In genomic region chr11:96065215-96065911, GRCm38 (mm10) we compare ENCODE assay signal across 8 mouse cellular contexts. TPM values are rescaled to one million over a fixed set of nuclear protein-coding genes. Genes with fewer than 3 reads are reported as not detected.
DNase-seq lines count a peak whose midpoint lies in the region; ATAC-seq lines count a peak whose summit lies in the region.

Gene Ube2z (minus strand): TSS chr11:96065388.

- peaks cover 24% of the 10 kb centered on the region for H3K4me1 ChIP-seq in intestine, embryonic 14.5 days (replicated peaks; ENCODE audit: control insufficient read depth, insufficient read depth, low read length)

- H3K9me3 ChIP-seq in intestine, embryonic 14.5 days (ENCODE audit: control insufficient read depth, low read length): no peaks in the 10 kb centered on the region

- peak within 1 kb of the TSS; percentile 89 for H3K4me2 ChIP-seq in intestine, embryonic 14.5 days (ENCODE audit: low read length)

- no peaks in the 10 kb centered on the region for H3K27me3 ChIP-seq in intestine, embryonic 14.5 days (replicated peaks; ENCODE audit: control insufficient read depth, insufficient read depth, low read length)

- intact Hi-C loops in left cerebral cortex, postnatal 14 days (cut with DNase I): loop anchor here (1.0 kb wide), 1 partner anchor 10 kb away; the partner anchor contains the start of gene Atp5g1

- H3K9ac ChIP-seq in intestine, embryonic 14.5 days (ENCODE audit: low read length): peak within 1 kb of the TSS; percentile 84

- peak; percentile 98 to 99 for DNase-seq in adrenal gland, adult (ENCODE audit: inconsistent age in 2 of 2, low spot score in 1 of 2)
- DNase-seq in embryo, embryonic 10.5 days (ENCODE audit: low spot score): peak; percentile 97
- DNase-seq in gastrocnemius, postnatal 25 days: peak; percentile 98
- peak; percentile 98 for DNase-seq in intestine, embryonic 14.5 days (ENCODE audit: low spot score)
- peak; percentile 96 to 97 for DNase-seq in left cerebral cortex, postnatal 14 days (ENCODE audit: low spot score in 2 of 2)
- DNase-seq in mesoderm, embryonic 11.5 days (ENCODE audit: low read depth, low spot score): peak; percentile 95
- peak; percentile 94 to 96 for DNase-seq in right cerebral cortex, postnatal 36 days (ENCODE audit: low spot score in 2 of 2)
- DNase-seq in yolk sac, embryonic 10.5 days (ENCODE audit: low spot score): peak; percentile 95

- 3% methylated on average over 49 of the region's 50 CpGs for WGBS in intestine, embryonic 14.5 days

- peak within 1 kb of the TSS; percentile 87 for H3K27ac ChIP-seq in intestine, embryonic 14.5 days (ENCODE audit: low read depth)

- ATAC-seq in intestine, embryonic 14.5 days (replicated peaks; ENCODE audit: low FRiP score, low TSS enrichment, low read depth): peak; percentile 96

- H3K36me3 ChIP-seq in intestine, embryonic 14.5 days (ENCODE audit: control insufficient read depth, insufficient read depth, low read length): peaks cover 24% of the 10 kb centered on the region

- peak within 1 kb of the TSS; percentile 77 for H3K4me3 ChIP-seq in intestine, embryonic 14.5 days (ENCODE audit: low read depth, low read length)

RNA-seq across cellular contexts. Expression of gene Ube2z, which starts in this region (rescaled TPM):
- total RNA-seq in gastrocnemius, postnatal 25 days (2021): 10 to 100 TPM; 15.0 to 15.6 TPM
- polyA plus RNA-seq in intestine, embryonic 14.5 days (2014; fragmentation: Nextera tagmentation; extraction: Ambion mirVana): 33.5 and 33.9 TPM in 2 replicates
- 10 to 100 TPM; 54.0 to 56.1 TPM for total RNA-seq in left cerebral cortex, postnatal 14 days (2021)

Comparison
In these comparisons a context has a peak if more than half of its experiments do, and no peak if none do; other contexts are left out.
1. Peak in every context shown above with its lines: DNase-seq, ATAC-seq, H3K4me3 ChIP-seq and H3K27ac ChIP-seq.